Mouse (Mus musculus) ES-E14 (cell line): ENCODE results near the gene Pqlc2. TPM values are rescaled to one million over a fixed set of nuclear protein-coding genes. Genes with fewer than 3 reads are reported as not detected.

Experiments used
- DNase-seq: peaks from one replicate; pipeline ENCODE4 v3.0.0-alpha.2; 2013; ENCODE audit warnings: low read depth, low spot score
- H3K27ac ChIP-seq: 2 replicates; pipeline ENCODE4 v1.5.1; 2012; ENCODE audit warnings: low read depth, mild to moderate bottlenecking, low read length, moderate library complexity, mixed read lengths; ENCODE audit not compliant: poor library complexity, insufficient read depth, severe bottlenecking
- H3K36me3 ChIP-seq: 2 replicates; pipeline ENCODE4 v1.6.1; 2012; ENCODE audit warnings: mild to moderate bottlenecking, low read length, moderate library complexity, mixed read lengths; ENCODE audit not compliant: control insufficient read depth, poor library complexity, insufficient read depth, severe bottlenecking
- H3K4me1 ChIP-seq, 2 experiments: fragments of 150-350 bp in 1 of 2; sonication (generic) in 1 of 2; 2 replicates each; pipeline ENCODE4 v1.6.1; 2012; ENCODE audit warnings: low read length in 2 of 2, mild to moderate bottlenecking in 1 of 2, mixed read lengths in 1 of 2; ENCODE audit not compliant: control insufficient read depth in 2 of 2, insufficient read depth in 2 of 2, poor library complexity in 1 of 2
- H3K4me3 ChIP-seq, 2 experiments: fragments of 150-350 bp in 1 of 2; sonication (generic) in 1 of 2; 2 replicates each; pipeline ENCODE4 v1.5.1; 2012; ENCODE audit warnings: low read length in 2 of 2, low read depth in 1 of 2, mild to moderate bottlenecking in 1 of 2, mixed read lengths in 1 of 2; ENCODE audit not compliant: insufficient read depth in 1 of 2, poor library complexity in 1 of 2, severe bottlenecking in 1 of 2
- H3K9ac ChIP-seq: 2 replicates; pipeline ENCODE4 v1.6.1; 2012; ENCODE audit warnings: low read depth, mild to moderate bottlenecking, low read length, mixed read lengths; ENCODE audit not compliant: poor library complexity, insufficient read depth, severe bottlenecking
- H3K9me3 ChIP-seq: fragments of 150-350 bp; sonication (generic); 2 replicates; pipeline ENCODE4 v1.6.1; 2012; ENCODE audit warnings: low read depth, mild to moderate bottlenecking, low read length; ENCODE audit not compliant: control insufficient read depth, insufficient read depth
- CHD2 ChIP-seq: IDR thresholded peaks from 2 replicates; pipeline ENCODE4 v1.6.1; 2014; ENCODE audit warnings: mild to moderate bottlenecking, low read depth, low read length, inconsistent platforms
- HCFC1 ChIP-seq: IDR thresholded peaks from 2 replicates; pipeline ENCODE4 v1.6.1; 2012; ENCODE audit warnings: low read length, inconsistent platforms, borderline replicate concordance; ENCODE audit not compliant: insufficient read depth
- MAFK ChIP-seq: IDR thresholded peaks from 2 replicates; pipeline ENCODE4 v1.6.1; 2014; ENCODE audit warnings: mild to moderate bottlenecking, low read depth, low read length, inconsistent platforms; ENCODE audit not compliant: insufficient read depth
- ZC3H11A ChIP-seq: IDR thresholded peaks from 2 replicates; pipeline ENCODE4 v1.6.1; 2012; ENCODE audit warnings: low read depth, mild to moderate bottlenecking, inconsistent platforms, low read length, borderline replicate concordance
- ZNF384 ChIP-seq: IDR thresholded peaks from 2 replicates; pipeline ENCODE4 v1.6.1; 2012; ENCODE audit warnings: low read depth, low read length, inconsistent platforms
- in situ Hi-C, 2 experiments: fragments of 600-800 bp; cut with MboI; formaldehyde crosslinking; loops; one replicate each; pipeline ENCODE4 v1.15.1; 2025; ENCODE audit warnings: low sequenced_read_pairs in 2 of 2, inconsistent platforms in 1 of 2; ENCODE audit not compliant: unreplicated experiment in 2 of 2
- total RNA-seq: library from RNA; depleted of rRNA; stranded (reverse); fragments of 300-350 nt; gene quantifications from 2 replicates; pipeline ENCODE4 v1.2.3, GENCODE M21; 2012

Pqlc2 gene
- total RNA-seq, 1 experiment, result 25.0 TPM

DNA sequence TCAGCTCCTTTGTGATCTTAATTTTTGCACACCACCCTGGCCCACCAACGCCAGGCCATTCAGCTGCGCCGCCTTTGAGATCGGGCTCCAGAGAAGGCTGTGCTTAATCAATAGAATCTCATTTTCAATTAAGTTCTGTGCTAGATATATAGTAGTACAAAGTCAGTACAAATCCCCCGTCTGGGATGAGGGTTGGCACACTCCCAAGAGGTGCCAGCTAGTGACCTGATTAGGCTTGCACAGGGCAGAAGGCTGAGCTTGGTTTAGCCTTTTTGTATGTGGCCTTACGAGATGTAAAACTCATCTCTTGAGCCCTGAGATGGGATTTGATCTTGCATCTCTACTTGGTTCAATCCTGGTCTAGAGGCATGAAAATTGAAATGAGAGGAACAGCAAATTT, 47.5 kb downstream of the Pqlc2 start:
- no peaks in the 10 kb centered on the region for H3K9me3 ChIP-seq
- DNase-seq, result no peak
- TF ChIP-seq ZNF384 (no peak), MAFK (no peak), ZC3H11A (no peak), CHD2 (no peak), HCFC1 (no peak)
- no peak overlapping the region for H3K27ac ChIP-seq
- no peak overlapping the region for H3K4me3 ChIP-seq
- H3K4me1 ChIP-seq, result 0 out of 4 replicates have a peak, but pooled peaks cover 0 to 2% of the 10 kb centered on the region in 2 experiments
- peaks cover 57% of the 10 kb centered on the region for H3K36me3 ChIP-seq
- no peak overlapping the region for H3K9ac ChIP-seq
- in situ Hi-C loops, result no loop called here

DNA sequence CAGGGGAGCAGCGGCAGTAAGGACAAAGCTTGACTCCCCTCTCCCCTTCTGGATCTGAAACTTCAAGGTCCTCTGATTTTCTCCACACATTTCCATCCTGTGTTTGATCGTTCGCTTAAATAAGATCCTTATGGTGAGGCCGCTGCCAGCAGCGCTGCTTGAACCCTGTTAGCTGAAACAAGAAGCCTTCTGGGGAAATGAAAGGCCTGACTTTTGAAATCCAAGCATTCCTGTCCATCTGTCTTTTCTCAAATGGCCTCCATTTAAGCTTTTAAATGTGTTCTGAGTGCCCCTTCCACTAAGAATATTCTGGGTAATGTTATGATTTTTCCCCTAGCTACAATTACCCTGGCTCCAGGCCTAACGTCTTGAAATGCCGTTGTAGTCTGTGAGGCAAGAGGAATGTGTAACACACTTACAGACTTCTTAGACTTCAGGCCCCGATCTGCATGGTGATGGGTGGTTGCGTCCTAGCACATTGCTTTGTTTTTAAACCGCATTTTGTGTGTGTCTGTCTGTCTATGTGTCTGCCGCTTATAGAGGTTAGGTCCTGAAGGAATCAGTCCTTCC, 51.1 kb downstream of the Pqlc2 start:
- Histone ChIP-seq H3K4me3 (no peak overlapping the region), H3K36me3 (peaks cover 65% of the 10 kb centered on the region), H3K4me1 (0 out of 4 replicates have a peak, but pooled peaks cover 0 to 2% of the 10 kb centered on the region in 2 experiments), H3K9ac (no peak overlapping the region), H3K9me3 (no peaks in the 10 kb centered on the region), H3K27ac (no peak overlapping the region)
- no peak for DNase-seq
- in situ Hi-C loops, result no loop called here
- TF ChIP-seq ZNF384, result no peak
- no peak for TF ChIP-seq HCFC1
- TF ChIP-seq ZC3H11A, result no peak
- no peak for TF ChIP-seq CHD2
- no peak for TF ChIP-seq MAFK

- no peak for DNase-seq
- Histone ChIP-seq H3K4me1 (0 out of 4 replicates have a peak, but pooled peaks cover 0 to 2% of the 10 kb centered on the region in 2 experiments), H3K27ac (no peak overlapping the region), H3K4me3 (no peak overlapping the region), H3K36me3 (peaks cover 62% of the 10 kb centered on the region), H3K9ac (no peak overlapping the region), H3K9me3 (no peaks in the 10 kb centered on the region)
- in situ Hi-C loops, result no loop called here
- TF ChIP-seq ZC3H11A, result no peak
- TF ChIP-seq ZNF384, result no peak
- no peak for TF ChIP-seq HCFC1
- no peak for TF ChIP-seq CHD2
- TF ChIP-seq MAFK, result no peak
These were observed 51.7 kb downstream of the Pqlc2 start for GRCm38 (mm10) chr4:139258621-139259301.

DNA sequence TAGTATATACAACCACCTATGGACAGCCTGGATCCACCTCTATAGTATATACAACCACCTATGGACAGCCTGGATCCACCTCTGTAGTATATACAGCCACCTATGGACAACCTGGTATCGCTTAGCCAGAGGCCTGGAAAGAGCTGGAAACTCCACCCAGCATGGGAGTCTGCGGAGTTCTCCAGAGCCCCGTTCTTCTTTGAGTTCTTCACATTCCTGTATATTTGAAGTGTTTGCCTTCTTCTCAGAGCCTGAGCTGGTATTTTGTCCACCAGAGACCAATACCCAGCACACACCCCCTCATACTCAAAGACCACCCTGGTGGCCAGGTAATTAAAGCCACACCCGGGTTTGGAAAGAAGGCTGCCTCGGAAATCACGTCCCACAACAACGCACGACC, 53.8 kb downstream of the Pqlc2 start:
- no peak overlapping the region for H3K4me3 ChIP-seq
- peaks cover 2% of the 10 kb centered on the region in 2 experiments; a peak in 2 of 4 replicates for H3K4me1 ChIP-seq
- TF ChIP-seq ZC3H11A, result no peak
- no peak for TF ChIP-seq MAFK
- no peak for TF ChIP-seq CHD2
- no peak for TF ChIP-seq HCFC1
- TF ChIP-seq ZNF384, result no peak
- H3K9ac ChIP-seq, result no peak overlapping the region
- in situ Hi-C loops, result no loop called here
- no peak for DNase-seq
- H3K27ac ChIP-seq, result no peak overlapping the region
- no peaks in the 10 kb centered on the region for H3K9me3 ChIP-seq
- H3K36me3 ChIP-seq, result peaks cover 49% of the 10 kb centered on the region

DNA sequence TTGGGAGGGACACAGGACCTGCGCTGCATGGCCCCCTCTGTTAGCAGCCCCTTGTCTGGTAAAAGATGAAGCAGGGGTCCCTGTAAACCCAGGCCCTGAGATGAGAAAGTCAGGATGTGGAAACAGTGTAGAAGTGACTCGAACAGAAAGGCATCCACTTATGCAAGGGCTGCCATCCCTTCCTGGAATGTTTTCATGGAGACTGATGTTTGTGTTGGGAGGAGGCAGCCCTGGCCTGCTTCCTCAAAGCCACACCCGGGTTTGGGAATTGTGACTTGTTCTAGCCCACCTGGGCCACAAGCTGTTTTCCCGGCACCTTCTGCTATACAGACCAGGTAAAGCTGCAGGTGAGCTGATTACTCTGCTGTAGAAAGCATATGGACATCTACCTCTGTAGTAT, 54.4 kb downstream of the Pqlc2 start:
- Histone ChIP-seq H3K9ac (no peak overlapping the region), H3K36me3 (peaks cover 44% of the 10 kb centered on the region), H3K9me3 (no peaks in the 10 kb centered on the region), H3K27ac (no peak overlapping the region), H3K4me1 (peaks cover 4 to 8% of the 10 kb centered on the region in 2 experiments; a peak in 2 of 4 replicates), H3K4me3 (no peak overlapping the region)
- in situ Hi-C loops, result no loop called here
- TF ChIP-seq ZNF384 (no peak), HCFC1 (no peak), MAFK (no peak)
- no peak for DNase-seq
